Comparison of ENCODE assay signal across 10 mouse cellular contexts in genomic region chr8:95348811-95349630, GRCm38 (mm10). TPM values are rescaled to one million over a fixed set of nuclear protein-coding genes. Genes with fewer than 3 reads are reported as not detected.
A peak's percentile ranks its signal among the peaks of the same experiment; 100 is the strongest.
DNase-seq lines count a peak whose midpoint lies in the region; ATAC-seq lines count a peak whose summit lies in the region.
"Had no signal": no experiment of that assay in that cellular context is flagged by ENCODE, and none has a peak within 500 bp of the region (broad histone marks: within the 10 kb centered on the region; RNA-seq: fewer than 3 reads in every experiment).

No protein-coding gene starts in this region.

- H3K27me3 ChIP-seq in hindbrain, embryonic 13.5 days, result no peaks in the 10 kb centered on the region
- H3K27me3 ChIP-seq in hindbrain, embryonic 11.5 days (ENCODE audit: control insufficient read depth, insufficient read depth, low read length), result peaks cover 2% of the 10 kb centered on the region; the same call in 1 of the 2 replicates
- no peaks in the 10 kb centered on the region for H3K27me3 ChIP-seq in forebrain, embryonic 16.5 days (replicated peaks; ENCODE audit: control insufficient read depth, insufficient read depth, low read length)

- H3K4me2 ChIP-seq in hindbrain, embryonic 13.5 days, result no peak overlapping the region
- no peak overlapping the region for H3K4me2 ChIP-seq in hindbrain, embryonic 11.5 days (replicated peaks; ENCODE audit: low read depth, low read length)
- peak overlapping the region; percentile 38 for H3K4me2 ChIP-seq in forebrain, embryonic 16.5 days (ENCODE audit: low read length)

- H3K4me3 ChIP-seq in hindbrain, embryonic 13.5 days, result no peak overlapping the region
- H3K4me3 ChIP-seq in hindbrain, embryonic 11.5 days (ENCODE audit: low read depth, low read length), result no peak overlapping the region
- no peak overlapping the region for H3K4me3 ChIP-seq in forebrain, embryonic 16.5 days (replicated peaks; ENCODE audit: low read length)

- no peak for DNase-seq in hindbrain, embryonic 11.5 days (ENCODE audit: low spot score)
- peak; percentile 89 for DNase-seq in MN1 (ENCODE audit: low spot score)
- peak; percentile 78 to 83 for DNase-seq in heart, postnatal 10 days
- peak; percentile 84 to 92 for DNase-seq in left cerebral cortex, postnatal 10 days (ENCODE audit: extremely low spot score in 1 of 2, low spot score in 2 of 2)
- DNase-seq in right cerebral cortex, adult 18-20 months, result peak; percentile 88
- no peak for DNase-seq in Muller cell, postnatal 12 days (ENCODE audit: inconsistent ontology term)

- intact Hi-C loops in heart, postnatal 10 days (cut with DNase I), result loop anchor here (2.0 to 5.0 kb wide), 4 partner anchors 86 to 253 kb away; partner anchors contain the start of gene Cfap20
- intact Hi-C loops in left cerebral cortex, postnatal 10 days (cut with DNase I), result loop anchor here (2.0 to 10.0 kb wide), 3 partner anchors 98 to 366 kb away; partner anchors contain the start of gene Setd6

- no peak overlapping the region for H3K9ac ChIP-seq in hindbrain, embryonic 13.5 days
- H3K9ac ChIP-seq in hindbrain, embryonic 11.5 days (ENCODE audit: low read depth, low read length), result no peak overlapping the region
- H3K9ac ChIP-seq in forebrain, embryonic 16.5 days (replicated peaks; ENCODE audit: low read depth, low read length), result 0 out of 2 replicates have a peak overlapping the region, but pooled peaks have one; percentile 22

- H3K36me3 ChIP-seq in hindbrain, embryonic 13.5 days, result peaks cover 12% of the 10 kb centered on the region
- no peaks in the 10 kb centered on the region for H3K36me3 ChIP-seq in hindbrain, embryonic 11.5 days (ENCODE audit: control insufficient read depth, insufficient read depth, low read length)
- H3K36me3 ChIP-seq in forebrain, embryonic 16.5 days (ENCODE audit: control insufficient read depth, insufficient read depth), result peaks cover 3% of the 10 kb centered on the region; the same call in 1 of the 2 replicates

- 0 out of 2 replicates have a peak, but pooled peaks have one; percentile 9 for ATAC-seq in hindbrain, embryonic 13.5 days (ENCODE audit: low FRiP score)
- no peak for ATAC-seq in hindbrain, embryonic 11.5 days (ENCODE audit: low FRiP score)
- peak; percentile 21 for ATAC-seq in forebrain, embryonic 16.5 days

- no peaks in the 10 kb centered on the region for H3K9me3 ChIP-seq in hindbrain, embryonic 13.5 days
- no peaks in the 10 kb centered on the region for H3K9me3 ChIP-seq in hindbrain, embryonic 11.5 days (ENCODE audit: control insufficient read depth, low read length)
- H3K9me3 ChIP-seq in forebrain, embryonic 16.5 days (ENCODE audit: control insufficient read depth, low read length), result no peaks in the 10 kb centered on the region

- peak overlapping the region; percentile 67 for H3K27ac ChIP-seq in hindbrain, embryonic 13.5 days
- H3K27ac ChIP-seq in hindbrain, embryonic 11.5 days (ENCODE audit: low read depth, low read length), result no peak overlapping the region
- H3K27ac ChIP-seq in forebrain, embryonic 16.5 days (ENCODE audit: low read length), result peak overlapping the region; percentile 10; the same call in 1 of the 2 replicates

- WGBS in hindbrain, embryonic 13.5 days, result 54% methylated on average over 18 of the region's 19 CpGs
- 65% methylated on average over 18 of the region's 19 CpGs for WGBS in hindbrain, embryonic 11.5 days
- 29% methylated on average over 19 of the region's 19 CpGs for WGBS in forebrain, embryonic 16.5 days

- H3K4me1 ChIP-seq in hindbrain, embryonic 13.5 days (replicated peaks), result peaks cover 46% of the 10 kb centered on the region
- H3K4me1 ChIP-seq in hindbrain, embryonic 11.5 days (replicated peaks; ENCODE audit: control insufficient read depth, insufficient read depth, low read length), result no peaks in the 10 kb centered on the region; the same call in 1 of the 2 replicates
- H3K4me1 ChIP-seq in forebrain, embryonic 16.5 days (replicated peaks; ENCODE audit: control insufficient read depth, insufficient read depth, low read length), result peaks cover 35% of the 10 kb centered on the region

RNA-seq across cellular contexts. Expression of gene Mmp15, which starts 3.0 kb away (rescaled TPM):
- 17.4 and 18.4 TPM in 2 replicates for polyA plus RNA-seq in hindbrain, embryonic 13.5 days (2015; fragmentation: Nextera tagmentation; extraction: Ambion mirVana)
- polyA plus RNA-seq in hindbrain, embryonic 11.5 days (2014; fragmentation: Nextera tagmentation; extraction: Ambion mirVana), result 13.0 and 15.7 TPM in 2 replicates
- 10.9 and 11.3 TPM in 2 replicates for polyA plus RNA-seq in forebrain, embryonic 16.5 days (2015; fragmentation: Nextera tagmentation; extraction: Ambion mirVana)
- total RNA-seq in heart, postnatal 10 days (2021), result 100 to 1,000 TPM; 113 to 155 TPM
- 10 to 100 TPM; 29.5 to 31.9 TPM for total RNA-seq in left cerebral cortex, postnatal 10 days (2021)
- total RNA-seq: MEL had no signal

RNA-seq across cellular contexts. Expression of gene Usb1, which starts 16.9 kb away (rescaled TPM):
- polyA plus RNA-seq in hindbrain, embryonic 13.5 days (2015; fragmentation: Nextera tagmentation; extraction: Ambion mirVana), result 35.1 and 37.8 TPM in 2 replicates
- 36.5 and 40.3 TPM in 2 replicates for polyA plus RNA-seq in hindbrain, embryonic 11.5 days (2014; fragmentation: Nextera tagmentation; extraction: Ambion mirVana)
- 46.6 and 49.7 TPM in 2 replicates for polyA plus RNA-seq in forebrain, embryonic 16.5 days (2015; fragmentation: Nextera tagmentation; extraction: Ambion mirVana)
- 10 to 100 TPM; 17.2 to 23.9 TPM for total RNA-seq in heart, postnatal 10 days (2021)
- 10 to 100 TPM; 19.0 to 19.4 TPM for total RNA-seq in left cerebral cortex, postnatal 10 days (2021)

RNA-seq across cellular contexts. Expression of gene Zfp319, which starts 17.3 kb away (rescaled TPM):
- 16.6 and 17.4 TPM in 2 replicates for polyA plus RNA-seq in hindbrain, embryonic 13.5 days (2015; fragmentation: Nextera tagmentation; extraction: Ambion mirVana)
- 8.9 and 10.0 TPM in 2 replicates for polyA plus RNA-seq in hindbrain, embryonic 11.5 days (2014; fragmentation: Nextera tagmentation; extraction: Ambion mirVana)
- 19.8 and 21.8 TPM in 2 replicates for polyA plus RNA-seq in forebrain, embryonic 16.5 days (2015; fragmentation: Nextera tagmentation; extraction: Ambion mirVana)
- 10 to 100 TPM; 12.2 to 13.9 TPM for total RNA-seq in heart, postnatal 10 days (2021)
- total RNA-seq in left cerebral cortex, postnatal 10 days (2021), result 10 to 100 TPM; 17.0 to 18.0 TPM

RNA-seq across cellular contexts. Expression of gene Tepp, which starts 38.7 kb away (rescaled TPM):
- 0.94 and 2.1 TPM in 2 replicates for polyA plus RNA-seq in hindbrain, embryonic 13.5 days (2015; fragmentation: Nextera tagmentation; extraction: Ambion mirVana)
- not detected in 2 replicates for polyA plus RNA-seq in hindbrain, embryonic 11.5 days (2014; fragmentation: Nextera tagmentation; extraction: Ambion mirVana)
- 1.5 TPM in 1 of 2 replicates, not detected in the other for polyA plus RNA-seq in forebrain, embryonic 16.5 days (2015; fragmentation: Nextera tagmentation; extraction: Ambion mirVana)
- total RNA-seq in heart, postnatal 10 days (2021), result not detected
- total RNA-seq in left cerebral cortex, postnatal 10 days (2021), result 1 to 10 TPM; 1.7 to 2.3 TPM
- total RNA-seq: gastrocnemius, postnatal 36 days; MEL had no signal

RNA-seq across cellular contexts. Expression of gene Cngb1, which starts 42.6 kb away (rescaled TPM):
- 0.45 and 0.48 TPM in 2 replicates for polyA plus RNA-seq in hindbrain, embryonic 13.5 days (2015; fragmentation: Nextera tagmentation; extraction: Ambion mirVana)
- polyA plus RNA-seq in hindbrain, embryonic 11.5 days (2014; fragmentation: Nextera tagmentation; extraction: Ambion mirVana), result 0.66 and 0.71 TPM in 2 replicates
- 0.16 and 0.52 TPM in 2 replicates for polyA plus RNA-seq in forebrain, embryonic 16.5 days (2015; fragmentation: Nextera tagmentation; extraction: Ambion mirVana)
- total RNA-seq in heart, postnatal 10 days (2021), result 1 to 10 TPM; 1.5 to 3.2 TPM
- under 1 TPM; 0.58 to 0.71 TPM for total RNA-seq in left cerebral cortex, postnatal 10 days (2021)
- total RNA-seq: MEL had no signal

Comparison
In these comparisons a context has a peak if more than half of its experiments do, and no peak if none do; other contexts are left out.
1. DNase-seq: peak in MN1 (single experiment), heart, postnatal 10 days (2 of 2), left cerebral cortex, postnatal 10 days (2 of 2) and right cerebral cortex, adult 18-20 months (single experiment); none in hindbrain, embryonic 11.5 days (single experiment) and Muller cell, postnatal 12 days (single experiment).